Mouse (Mus musculus): ENCODE data around the gene Sat1. TPM values are rescaled to one million over a fixed set of nuclear protein-coding genes. Genes with fewer than 3 reads are reported as not detected.

The Sat1 gene
- polyA plus RNA-seq, 1 experiment from 2014 or later = 101 TPM

Other genes with a start within 250 kb of the Sat1 start
- gene Magea8, start 220.6 kb downstream of the Sat1 start, polyA plus RNA-seq (2016; fragmentation: Nextera tagmentation; extraction: Ambion mirVana) = not detected in 2 replicates
- not detected in 2 replicates for gene Magea5, start 153.3 kb downstream of the Sat1 start, polyA plus RNA-seq (2016; fragmentation: Nextera tagmentation; extraction: Ambion mirVana)
- gene Magea1, start 126.7 kb downstream of the Sat1 start, polyA plus RNA-seq (2016; fragmentation: Nextera tagmentation; extraction: Ambion mirVana) = not detected in 2 replicates
- not detected in 2 replicates for gene Magea2, start 122.8 kb downstream of the Sat1 start, polyA plus RNA-seq (2016; fragmentation: Nextera tagmentation; extraction: Ambion mirVana)
- not detected in 2 replicates for gene Cldn34b2, start 88.0 kb downstream of the Sat1 start, polyA plus RNA-seq (2016; fragmentation: Nextera tagmentation; extraction: Ambion mirVana)
- 32.2 and 32.5 TPM in 2 replicates for gene Acot9, start 46.0 kb upstream of the Sat1 start, polyA plus RNA-seq (2016; fragmentation: Nextera tagmentation; extraction: Ambion mirVana)
- 240 and 253 TPM in 2 replicates for gene Prdx4, start 124.3 kb upstream of the Sat1 start, polyA plus RNA-seq (2016; fragmentation: Nextera tagmentation; extraction: Ambion mirVana)

Measured in embryonic facial prominence, embryonic 12.5 days (tissue).